Mouse (Mus musculus): ENCODE data around the gene Caskin1. TPM values are rescaled to one million over a fixed set of nuclear protein-coding genes. Genes with fewer than 3 reads are reported as not detected.
"Not testable (repeated sequence)": the region's sequence is repeated elsewhere in the genome, so short reads cannot be mapped to it uniquely, and the experiment has no call there.

Gene Caskin1
- 10 to 100 TPM; 62.4 to 65.2 TPM for total RNA-seq (2021)
- long read RNA-seq, experiment 1, partial matches to known transcripts = 12 of 14 reads
- long read RNA-seq, experiment 1, other reads (novel, unspliced or antisense) = 2 of 14 reads
- long read RNA-seq, experiment 2, full-length matches to known transcripts = 3 of 21 reads
- long read RNA-seq, experiment 2, partial matches to known transcripts = 14 of 21 reads
- long read RNA-seq, experiment 2, other reads (novel, unspliced or antisense) = 4 of 21 reads

GRCm38 (mm10) chr17:24488186-24488661, at the start of gene Caskin1:
Gene Caskin1, plus strand, starts transcription at chr17:24488601.
- no peak for DNase-seq (ENCODE audit: low spot score in 2 of 2)

- no peak for DNase-seq (ENCODE audit: low spot score in 2 of 2)
Observed at GRCm38 (mm10) chr17:24440377-24440776, 48.0 kb upstream of the Caskin1 start.

GRCm38 (mm10) chr17:24441148-24441547, 47.3 kb upstream of the Caskin1 start:
- DNase-seq (ENCODE audit: low spot score in 2 of 2) = no peak

GRCm38 (mm10) chr17:24442107-24442506, 46.3 kb upstream of the Caskin1 start:
- DNase-seq (ENCODE audit: low spot score in 2 of 2) = no peak

GRCm38 (mm10) chr17:24442632-24443155, 45.7 kb upstream of the Caskin1 start, which contains the start of gene Dnase1l2:
Gene Dnase1l2, minus strand, starts transcription at chr17:24443105.
- no peak for DNase-seq (ENCODE audit: low spot score in 2 of 2)

DNA sequence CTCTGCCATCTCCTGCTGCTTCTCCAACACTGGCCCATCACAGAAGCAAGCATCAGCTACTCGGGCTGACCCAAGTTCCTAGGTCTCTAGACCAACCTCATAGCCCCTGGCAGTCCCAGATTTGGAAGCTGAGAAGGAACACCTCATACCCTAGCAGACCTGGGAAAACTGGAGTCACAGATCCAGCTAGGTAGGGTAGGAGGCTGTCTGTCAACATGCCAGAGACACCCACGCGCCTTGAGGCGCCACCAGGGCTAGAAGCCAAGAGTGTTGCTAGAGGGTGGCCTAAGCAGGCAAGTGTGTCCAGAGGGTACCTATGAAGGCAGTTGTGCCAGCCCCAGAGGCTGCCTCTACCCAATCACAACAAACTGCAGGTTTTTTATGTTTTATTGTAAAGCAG, 45.0 kb upstream of the Caskin1 start:
- DNase-seq (ENCODE audit: low spot score in 2 of 2) = no peak

DNA sequence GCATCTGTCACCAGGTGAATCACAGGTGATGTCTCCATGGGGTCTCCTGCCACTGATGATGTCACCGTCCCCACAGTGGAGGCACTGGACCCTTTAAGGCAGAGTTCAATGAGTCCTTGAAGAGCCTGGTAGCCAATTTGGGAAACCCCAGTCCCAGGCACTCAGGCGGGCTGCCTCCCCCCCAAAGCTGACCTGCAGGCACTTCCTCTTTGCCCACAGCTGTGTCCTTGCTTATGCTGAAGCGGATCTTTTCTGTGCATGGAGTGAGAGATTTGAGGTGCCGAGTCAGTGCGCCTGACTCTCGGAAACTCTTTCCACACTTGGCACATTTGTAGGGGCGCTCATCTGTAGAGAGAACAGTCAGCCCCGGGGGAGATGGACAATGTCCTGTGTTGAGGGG, 41.8 kb upstream of the Caskin1 start:
- no peak for DNase-seq (ENCODE audit: low spot score in 2 of 2)

DNA sequence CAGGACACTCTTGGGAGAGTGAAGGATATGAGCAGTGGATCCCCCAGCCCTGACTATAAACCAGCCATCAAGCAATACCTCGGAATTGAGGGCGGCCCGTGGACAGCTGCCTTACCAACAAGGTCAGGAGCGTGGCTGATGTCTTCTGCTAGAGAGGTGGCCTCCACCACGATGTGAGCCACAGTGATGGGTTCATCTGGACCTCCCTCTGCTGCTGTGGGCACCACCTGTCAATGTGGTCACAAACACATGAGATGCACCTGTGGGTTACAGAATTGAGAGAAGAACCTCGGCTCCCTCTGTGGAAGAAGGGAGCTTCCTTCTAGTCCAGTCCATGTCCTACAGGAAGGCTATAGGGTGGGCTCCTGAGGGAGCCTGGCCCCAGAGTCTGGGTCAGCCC, 38.9 kb upstream of the Caskin1 start:
- no peak for DNase-seq (ENCODE audit: low spot score in 2 of 2)

- DNase-seq (ENCODE audit: low spot score in 2 of 2) = no peak
Observed at GRCm38 (mm10) chr17:24451220-24451619, 37.2 kb upstream of the Caskin1 start.

DNA sequence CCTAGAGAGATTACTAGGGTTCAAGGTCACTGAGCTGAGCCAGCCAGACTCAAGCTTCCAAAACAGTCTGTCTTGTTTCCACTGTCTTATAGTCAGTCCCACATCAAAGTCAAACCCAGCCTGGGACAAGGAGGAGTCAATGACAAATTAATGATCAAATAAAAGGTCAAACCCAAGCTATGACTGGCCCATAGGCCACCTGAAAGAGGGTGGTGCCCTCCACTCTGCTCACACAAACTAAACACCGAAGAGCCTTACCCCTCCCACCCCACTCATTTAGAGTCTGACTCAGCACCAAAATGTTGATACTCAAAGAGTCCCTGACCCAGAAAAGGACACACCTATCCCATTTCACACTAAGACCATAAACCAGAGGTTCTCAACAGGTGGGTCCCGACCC, 35.0 kb upstream of the Caskin1 start:
- DNase-seq (ENCODE audit: low spot score in 2 of 2) = no peak

GRCm38 (mm10) chr17:24454218-24454755, 34.1 kb upstream of the Caskin1 start:
- no peak for DNase-seq (ENCODE audit: low spot score in 2 of 2)

GRCm38 (mm10) chr17:24454756-24455522, 33.5 kb upstream of the Caskin1 start:
- DNase-seq (ENCODE audit: low spot score in 2 of 2) = peak; percentile 90 to 99

- DNase-seq (ENCODE audit: low spot score in 2 of 2) = not testable (repeated sequence)
Observed at GRCm38 (mm10) chr17:24455523-24456206, 32.7 kb upstream of the Caskin1 start.

- DNase-seq (ENCODE audit: low spot score in 2 of 2) = no peak
Observed at GRCm38 (mm10) chr17:24461580-24461979, 26.8 kb upstream of the Caskin1 start.

- DNase-seq (ENCODE audit: low spot score in 2 of 2) = no peak
Observed at GRCm38 (mm10) chr17:24462932-24463331, 25.5 kb upstream of the Caskin1 start.

- DNase-seq (ENCODE audit: low spot score in 2 of 2) = no peak
Observed at GRCm38 (mm10) chr17:24463374-24464133, 24.8 kb upstream of the Caskin1 start.

DNA sequence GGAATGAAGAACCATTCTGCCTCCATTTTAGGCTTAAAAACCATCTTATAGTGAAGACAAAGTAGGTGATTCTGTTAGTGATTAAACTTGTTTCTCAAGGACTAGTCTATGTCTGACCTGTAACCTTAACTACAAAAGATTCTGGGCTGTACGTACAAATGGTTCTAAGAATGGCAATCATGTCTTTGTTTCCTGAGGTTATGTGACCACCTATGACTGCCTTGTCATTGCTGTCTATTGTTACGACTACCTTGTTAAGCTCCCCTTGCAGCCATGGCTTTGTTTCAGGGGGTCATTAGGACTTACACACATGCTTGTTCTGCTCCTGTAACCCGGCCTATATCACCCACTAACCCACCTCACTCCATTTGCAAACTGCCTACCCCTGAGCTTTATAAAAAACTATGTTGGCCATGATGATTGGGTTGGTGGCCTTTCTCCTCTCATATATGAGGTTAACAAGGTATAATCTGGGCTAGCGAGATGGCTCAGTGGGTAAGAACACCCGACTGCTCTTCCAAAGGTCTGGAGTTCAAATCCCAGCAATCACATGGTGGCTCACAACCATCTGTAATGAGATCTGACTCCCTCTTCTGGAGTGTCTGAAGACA, 19.7 kb upstream of the Caskin1 start:
- no peak for DNase-seq (ENCODE audit: low spot score in 2 of 2)

GRCm38 (mm10) chr17:24469336-24469909, 19.0 kb upstream of the Caskin1 start:
- DNase-seq (ENCODE audit: low spot score in 2 of 2) = no peak

GRCm38 (mm10) chr17:24469910-24470602, 18.3 kb upstream of the Caskin1 start, which contains the start of the genes E4f1 and Pgp:
Gene E4f1, minus strand, starts transcription at chr17:24470313.
Gene Pgp, plus strand, starts transcription at chr17:24470392.
- peak; percentile 98 to 99 for DNase-seq (ENCODE audit: low spot score in 2 of 2)
